Comparison of ENCODE assay signal across 9 mouse cellular contexts in genomic region chr5:34514218-34514566, GRCm38 (mm10). TPM values are rescaled to one million over a fixed set of nuclear protein-coding genes. Genes with fewer than 3 reads are reported as not detected.
DNase-seq lines count a peak whose midpoint lies in the region; ATAC-seq lines count a peak whose summit lies in the region.
"Had no signal": no experiment of that assay in that cellular context is flagged by ENCODE, and none has a peak within 500 bp of the region (broad histone marks: within the 10 kb centered on the region; RNA-seq: fewer than 3 reads in every experiment).

No protein-coding gene starts in this region.

- H3K4me2 ChIP-seq in kidney, embryonic 15.5 days = peak overlapping the region; percentile 98
- H3K4me2 ChIP-seq in midbrain, embryonic 15.5 days = peak overlapping the region; percentile 79

- H3K4me3 ChIP-seq in kidney, embryonic 15.5 days (replicated peaks) = peak overlapping the region; percentile 85
- peak overlapping the region; percentile 77 for H3K4me3 ChIP-seq in embryonic facial prominence, embryonic 10.5 days
- peak overlapping the region; percentile 62 for H3K4me3 ChIP-seq in midbrain, embryonic 15.5 days

- peak overlapping the region; percentile 35 for H3K9ac ChIP-seq in kidney, embryonic 15.5 days
- H3K9ac ChIP-seq in midbrain, embryonic 15.5 days = no peak overlapping the region

- no peaks in the 10 kb centered on the region for H3K36me3 ChIP-seq in kidney, embryonic 15.5 days
- H3K36me3 ChIP-seq in embryonic facial prominence, embryonic 10.5 days (replicated peaks) = no peaks in the 10 kb centered on the region
- no peaks in the 10 kb centered on the region for H3K36me3 ChIP-seq in midbrain, embryonic 15.5 days (replicated peaks)

- H3K4me1 ChIP-seq in kidney, embryonic 15.5 days = peaks cover 15% of the 10 kb centered on the region
- peaks cover 17% of the 10 kb centered on the region for H3K4me1 ChIP-seq in embryonic facial prominence, embryonic 10.5 days
- peaks cover 9% of the 10 kb centered on the region; the same call in 1 of the 2 replicates for H3K4me1 ChIP-seq in midbrain, embryonic 15.5 days

- DNase-seq in kidney, adult 8-10 months = no peak
- no peak for DNase-seq in embryonic facial prominence, embryonic 10.5 days (ENCODE audit: low spot score)
- no peak for DNase-seq in frontal cortex, adult 2 months (ENCODE audit: extremely low spot score in 1 of 2, low spot score in 1 of 2)
- no peak for DNase-seq in cerebellum, postnatal 10 days
- no peak for DNase-seq in right cerebral cortex, postnatal 10 days (ENCODE audit: low spot score in 2 of 2)

- WGBS in kidney, embryonic 15.5 days = 11% methylated on average over 7 of the region's 7 CpGs
- 26% methylated on average over 7 of the region's 7 CpGs for WGBS in embryonic facial prominence, embryonic 10.5 days
- WGBS in midbrain, embryonic 15.5 days = 24% methylated on average over 7 of the region's 7 CpGs

- no peak for ATAC-seq in kidney, embryonic 15.5 days (replicated peaks; ENCODE audit: low FRiP score)
- peak; percentile 45 for ATAC-seq in inflammation-experienced regulatory T-cells, adult 6 months
- no peak; the same call in 1 of the 2 replicates for ATAC-seq in midbrain, embryonic 15.5 days (replicated peaks)

- H3K9me3 ChIP-seq in kidney, embryonic 15.5 days (replicated peaks) = no peaks in the 10 kb centered on the region
- H3K9me3 ChIP-seq in embryonic facial prominence, embryonic 10.5 days = no peaks in the 10 kb centered on the region
- H3K9me3 ChIP-seq in midbrain, embryonic 15.5 days = no peaks in the 10 kb centered on the region

- no peak overlapping the region for H3K27ac ChIP-seq in kidney, embryonic 15.5 days
- no peak overlapping the region for H3K27ac ChIP-seq in embryonic facial prominence, embryonic 10.5 days (replicated peaks)
- no peak overlapping the region for H3K27ac ChIP-seq in midbrain, embryonic 15.5 days

- no peaks in the 10 kb centered on the region for H3K27me3 ChIP-seq in kidney, embryonic 15.5 days
- H3K27me3 ChIP-seq in embryonic facial prominence, embryonic 10.5 days (replicated peaks; ENCODE audit: low read depth, poor library complexity, severe bottlenecking) = peaks cover 40% of the 10 kb centered on the region
- 0 out of 2 replicates have a peak, but pooled peaks cover 6% of the 10 kb centered on the region for H3K27me3 ChIP-seq in midbrain, embryonic 15.5 days (replicated peaks)
- H3K27me3 ChIP-seq: Patski had no signal

RNA-seq across cellular contexts. Expression of gene Tnip2, which starts 0.4 kb away (rescaled TPM):
- polyA plus RNA-seq in kidney, embryonic 15.5 days (2015; fragmentation: Nextera tagmentation; extraction: Ambion mirVana) = 18.4 and 21.9 TPM in 2 replicates
- polyA plus RNA-seq in embryonic facial prominence, embryonic 10.5 days (2016; fragmentation: Nextera tagmentation; extraction: Ambion mirVana) = 4.1 and 4.8 TPM in 2 replicates
- 10 to 100 TPM; 19.0 to 32.4 (median 27.2) TPM for polyA plus RNA-seq in inflammation-experienced regulatory T-cells, adult 6 months (2017; shearing (Covaris generic))
- polyA plus RNA-seq in midbrain, embryonic 15.5 days (2015; fragmentation: Nextera tagmentation; extraction: Ambion mirVana) = 10.9 and 13.0 TPM in 2 replicates
- 28.9 and 38.8 TPM in 2 replicates for polyA plus RNA-seq in frontal cortex, adult 2 months (2012; rRNA removed)

RNA-seq across cellular contexts. Expression of gene Sh3bp2, which starts 11.4 kb away (rescaled TPM):
- polyA plus RNA-seq in kidney, embryonic 15.5 days (2015; fragmentation: Nextera tagmentation; extraction: Ambion mirVana) = 7.6 and 10.3 TPM in 2 replicates
- polyA plus RNA-seq in embryonic facial prominence, embryonic 10.5 days (2016; fragmentation: Nextera tagmentation; extraction: Ambion mirVana) = 7.3 and 8.7 TPM in 2 replicates
- polyA plus RNA-seq in inflammation-experienced regulatory T-cells, adult 6 months (2017; shearing (Covaris generic)) = 10 to 100 TPM in 2 of 3 experiments, 1 to 10 TPM in 1; 4.0 to 15.0 (median 10.2) TPM
- polyA plus RNA-seq in midbrain, embryonic 15.5 days (2015; fragmentation: Nextera tagmentation; extraction: Ambion mirVana) = 25.4 and 25.9 TPM in 2 replicates
- polyA plus RNA-seq in frontal cortex, adult 2 months (2012; rRNA removed) = 3.5 and 4.8 TPM in 2 replicates

RNA-seq across cellular contexts. Expression of gene Add1, which starts 59.3 kb away (rescaled TPM):
- polyA plus RNA-seq in kidney, embryonic 15.5 days (2015; fragmentation: Nextera tagmentation; extraction: Ambion mirVana) = 178 and 200 TPM in 2 replicates
- 158 and 166 TPM in 2 replicates for polyA plus RNA-seq in embryonic facial prominence, embryonic 10.5 days (2016; fragmentation: Nextera tagmentation; extraction: Ambion mirVana)
- 100 to 1,000 TPM in 1 of 3 experiments, 10 to 100 TPM in 2; 91.1 to 101 (median 93.7) TPM for polyA plus RNA-seq in inflammation-experienced regulatory T-cells, adult 6 months (2017; shearing (Covaris generic))
- polyA plus RNA-seq in midbrain, embryonic 15.5 days (2015; fragmentation: Nextera tagmentation; extraction: Ambion mirVana) = 218 and 221 TPM in 2 replicates
- polyA plus RNA-seq in frontal cortex, adult 2 months (2012; rRNA removed) = 331 and 332 TPM in 2 replicates
